Mouse (Mus musculus) G1E (cell line): ENCODE data around the gene Gabpb2.

ENCODE experiments used
- CTCF ChIP-seq: IDR thresholded peaks from 2 replicates; pipeline ENCODE4 v1.5.1; 2012; ENCODE audit warnings: low read depth, low read length, inconsistent platforms, mixed read lengths
- GATA1 ChIP-seq: IDR thresholded peaks from 2 replicates; pipeline ENCODE4 v1.6.1; 2012; ENCODE audit warnings: borderline replicate concordance, low read length, inconsistent platforms, mixed read lengths
- GATA2 ChIP-seq: IDR thresholded peaks from 2 replicates; pipeline ENCODE4 v1.6.1; 2012; ENCODE audit warnings: low read depth, low read length, inconsistent platforms, borderline replicate concordance

- TF ChIP-seq CTCF (no peak), GATA2 (no peak), GATA1 (no peak)
Measured at GRCm38 (mm10) chr3:95235386-95236301, 17.9 kb upstream of the Gabpb2 start.
